Mouse (Mus musculus) embryonic facial prominence, embryonic 14.5 days (tissue): Measurements from ENCODE around the gene Hoxd8. TPM values are rescaled to one million over a fixed set of nuclear protein-coding genes. Genes with fewer than 3 reads are reported as not detected.

Experiments used
- ATAC-seq: fragments of 200-750 bp; cut with Nextera tagmentation; 2 replicates; pipeline ENCODE4 v1.8.0; 2017; ENCODE audit warnings: low read depth, moderate number of reproducible peaks, moderate TSS enrichment
- DNase-seq: peaks from one replicate; pipeline ENCODE4 v3.0.0-alpha.2; 2015; ENCODE audit warnings: low spot score
- H3K27ac ChIP-seq: fragments of 300-500 bp; sonication (generic); replicated peaks from 2 replicates; pipeline ENCODE4 v1.5.1; 2014; ENCODE audit warnings: low read depth, mild to moderate bottlenecking, low read length, moderate library complexity
- H3K27me3 ChIP-seq: fragments of 300-500 bp; sonication (generic); replicated peaks from 2 replicates; pipeline ENCODE4 v1.6.1; 2014; ENCODE audit warnings: low read length; ENCODE audit not compliant: control insufficient read depth, insufficient read depth
- H3K36me3 ChIP-seq: fragments of 300-500 bp; sonication (generic); 2 replicates; pipeline ENCODE4 v1.6.1; 2014; ENCODE audit warnings: low read length, mixed read lengths; ENCODE audit not compliant: control insufficient read depth, insufficient read depth
- H3K4me1 ChIP-seq: fragments of 300-500 bp; sonication (generic); 2 replicates; pipeline ENCODE4 v1.6.1; 2014; ENCODE audit warnings: antibody characterized with exemption, low read length; ENCODE audit not compliant: control insufficient read depth, insufficient read depth
- H3K4me2 ChIP-seq: fragments of 300-500 bp; sonication (generic); 2 replicates; pipeline ENCODE4 v1.6.1; 2014; ENCODE audit warnings: low read depth, mild to moderate bottlenecking, low read length, moderate library complexity, mixed read lengths
- H3K4me3 ChIP-seq: fragments of 300-500 bp; sonication (generic); 2 replicates; pipeline ENCODE4 v1.5.1; 2014; ENCODE audit warnings: low read depth, mild to moderate bottlenecking, low read length
- H3K9ac ChIP-seq: fragments of 300-500 bp; sonication (generic); 2 replicates; pipeline ENCODE4 v1.6.1; 2014; ENCODE audit warnings: low read depth, mild to moderate bottlenecking, low read length, moderate library complexity, mixed read lengths
- H3K9me3 ChIP-seq: fragments of 300-500 bp; sonication (generic); 2 replicates; pipeline ENCODE4 v1.6.1; 2016; ENCODE audit warnings: low read length; ENCODE audit not compliant: control insufficient read depth
- WGBS: fragments of 180-500 bp; shearing (Covaris S2); extraction: QIAGEN DNeasy Blood & Tissue Kit; methylation state at CpG from one replicate; pipeline ENCODE4 v1.1.7; 2014; 5-methylcytosine and 5-hydroxymethylcytosine counted together
- polyA plus RNA-seq: library from polyadenylated mRNA; unstranded; fragments of >200 nt; fragmentation: Nextera tagmentation; extraction: Ambion mirVana; gene quantifications from 2 replicates; pipeline ENCODE4 v1.2.1, GENCODE M21; 2014

Hoxd8 gene
- polyA plus RNA-seq, 1 experiment from 2014 or later, result 8.7 TPM

- peak overlapping the region; percentile 22 for H3K4me3 ChIP-seq
- H3K27ac ChIP-seq, result no peak overlapping the region
- H3K4me1 ChIP-seq, result no peaks in the 10 kb centered on the region
- no peaks in the 10 kb centered on the region for H3K36me3 ChIP-seq
- peaks cover 98% of the 10 kb centered on the region for H3K27me3 ChIP-seq
- no peak overlapping the region for H3K4me2 ChIP-seq
- no peak overlapping the region for H3K9ac ChIP-seq
- ATAC-seq, result no peak
- H3K9me3 ChIP-seq, result no peaks in the 10 kb centered on the region
- no peak for DNase-seq
- 6% methylated on average over 34 of the region's 35 CpGs for WGBS
Measured at GRCm38 (mm10) chr2:74691995-74692807, 12.2 kb upstream of the Hoxd8 start.

GRCm38 (mm10) chr2:74692808-74693431 is 11.5 kb upstream of the Hoxd8 start:
- H3K9me3 ChIP-seq, result no peaks in the 10 kb centered on the region
- DNase-seq, result no peak
- H3K4me3 ChIP-seq, result no peak overlapping the region; the same call in 1 of the 2 replicates
- H3K9ac ChIP-seq, result no peak overlapping the region
- 3% methylated on average over 17 of the region's 20 CpGs for WGBS
- no peak for ATAC-seq
- no peaks in the 10 kb centered on the region for H3K36me3 ChIP-seq
- no peak overlapping the region for H3K27ac ChIP-seq
- no peak overlapping the region for H3K4me2 ChIP-seq
- H3K4me1 ChIP-seq, result peaks cover under 1% of the 10 kb centered on the region
- H3K27me3 ChIP-seq, result peaks cover 98% of the 10 kb centered on the region

- H3K9me3 ChIP-seq, result no peaks in the 10 kb centered on the region
- no peak for DNase-seq
- no peaks in the 10 kb centered on the region for H3K36me3 ChIP-seq
- peaks cover 98% of the 10 kb centered on the region for H3K27me3 ChIP-seq
- no peak for ATAC-seq
- no peak overlapping the region for H3K27ac ChIP-seq
- 13% methylated on average over 4 of the region's 4 CpGs for WGBS
- H3K4me1 ChIP-seq, result peaks cover 5% of the 10 kb centered on the region
- H3K9ac ChIP-seq, result no peak overlapping the region
- H3K4me2 ChIP-seq, result no peak overlapping the region
- H3K4me3 ChIP-seq, result no peak overlapping the region
Measured at GRCm38 (mm10) chr2:74693432-74693827, 11.0 kb upstream of the Hoxd8 start.

GRCm38 (mm10) chr2:74694066-74694465 is 10.3 kb upstream of the Hoxd8 start:
- Histone ChIP-seq H3K27ac (no peak overlapping the region), H3K27me3 (peaks cover 98% of the 10 kb centered on the region), H3K9me3 (no peaks in the 10 kb centered on the region), H3K4me3 (no peak overlapping the region), H3K4me2 (no peak overlapping the region), H3K36me3 (no peaks in the 10 kb centered on the region), H3K9ac (no peak overlapping the region), H3K4me1 (peaks cover 6% of the 10 kb centered on the region)
- 3% methylated on average over 16 of the region's 16 CpGs for WGBS
- DNase-seq, result no peak
- ATAC-seq, result no peak

- DNase-seq (no peak), ATAC-seq (no peak)
- no peak overlapping the region for H3K27ac ChIP-seq
- H3K4me3 ChIP-seq, result no peak overlapping the region
- 7% methylated on average over 1 of the region's 1 CpGs for WGBS
- no peak overlapping the region for H3K9ac ChIP-seq
- no peaks in the 10 kb centered on the region for H3K9me3 ChIP-seq
- H3K27me3 ChIP-seq, result peaks cover 99% of the 10 kb centered on the region
- H3K36me3 ChIP-seq, result no peaks in the 10 kb centered on the region
- H3K4me2 ChIP-seq, result no peak overlapping the region
- peaks cover 6% of the 10 kb centered on the region for H3K4me1 ChIP-seq
Measured at GRCm38 (mm10) chr2:74695383-74695782, 9.0 kb upstream of the Hoxd8 start.

- Histone ChIP-seq H3K36me3 (no peaks in the 10 kb centered on the region), H3K9ac (no peak overlapping the region), H3K4me3 (no peak overlapping the region), H3K4me1 (peaks cover 6% of the 10 kb centered on the region), H3K27ac (no peak overlapping the region), H3K27me3 (peaks cover 100% of the 10 kb centered on the region), H3K9me3 (no peaks in the 10 kb centered on the region), H3K4me2 (no peak overlapping the region)
- DNase-seq (no peak), ATAC-seq (no peak)
- WGBS, result 4% methylated on average over 7 of the region's 7 CpGs
Measured at GRCm38 (mm10) chr2:74695813-74696430, 8.5 kb upstream of the Hoxd8 start.

- no peak overlapping the region for H3K4me3 ChIP-seq
- H3K9me3 ChIP-seq, result no peaks in the 10 kb centered on the region
- DNase-seq (no peak), ATAC-seq (no peak)
- no peak overlapping the region for H3K4me2 ChIP-seq
- no peak overlapping the region for H3K9ac ChIP-seq
- peaks cover 6% of the 10 kb centered on the region for H3K4me1 ChIP-seq
- no peak overlapping the region for H3K27ac ChIP-seq
- peaks cover 100% of the 10 kb centered on the region for H3K27me3 ChIP-seq
- no peaks in the 10 kb centered on the region for H3K36me3 ChIP-seq
- WGBS, result 3% methylated on average over 34 of the region's 34 CpGs
Measured at GRCm38 (mm10) chr2:74696442-74697335, 7.7 kb upstream of the Hoxd8 start.

- no peak within 1 kb of the TSS for H3K27ac ChIP-seq
- H3K9me3 ChIP-seq, result no peaks in the 10 kb centered on the region
- H3K4me3 ChIP-seq, result peak within 1 kb of the TSS; percentile 37
- peaks cover 6% of the 10 kb centered on the region for H3K4me1 ChIP-seq
- ATAC-seq (peak; percentile 54; the same call in 1 of the 2 replicates), DNase-seq (no peak)
- H3K9ac ChIP-seq, result peak within 1 kb of the TSS; percentile 30
- peak within 1 kb of the TSS; percentile 53 for H3K4me2 ChIP-seq
- no peaks in the 10 kb centered on the region for H3K36me3 ChIP-seq
- H3K27me3 ChIP-seq, result peaks cover 99% of the 10 kb centered on the region
- under 1% methylated on average over 38 of the region's 43 CpGs for WGBS
Measured at GRCm38 (mm10) chr2:74697567-74698121, 6.8 kb upstream of the Hoxd8 start, which contains the start of gene Hoxd9. Hoxd9 (plus strand) TSS chr2:74697727.
